Mouse (Mus musculus) C2C12 (cell line): ENCODE measurements around the gene Slx. TPM values are rescaled to one million over a fixed set of nuclear protein-coding genes. Genes with fewer than 3 reads are reported as not detected.
"Not testable (repeated sequence)": the region's sequence is repeated elsewhere in the genome, so short reads cannot be mapped to it uniquely, and the experiment has no call there.

Source experiments
- H3K27me3 ChIP-seq: one replicate; pipeline ENCODE4 v1.6.1; 2011; ENCODE audit not compliant: control insufficient read depth, insufficient read depth, insufficient read length
- H3K36me3 ChIP-seq: one replicate; pipeline ENCODE4 v1.6.1; 2011; ENCODE audit not compliant: control insufficient read depth, insufficient read depth
- H3K4me3 ChIP-seq: one replicate; pipeline ENCODE4 v1.5.1; 2011; ENCODE audit warnings: mild to moderate bottlenecking, control low read depth; ENCODE audit not compliant: poor library complexity, insufficient read depth, severe bottlenecking
- H3K79me2 ChIP-seq: one replicate; pipeline ENCODE4 v1.6.1; 2011; ENCODE audit not compliant: control insufficient read depth, insufficient read depth
- H3K79me3 ChIP-seq: one replicate; pipeline ENCODE4 v1.6.1; 2011; ENCODE audit warnings: low read depth, control low read depth
- H3ac ChIP-seq: one replicate; pipeline ENCODE3; 2011; ENCODE audit warnings: low read depth; ENCODE audit not compliant: control insufficient read depth, insufficient read length
- long read RNA-seq, 2 experiments: library from polyadenylated mRNA; unstranded; transcript quantifications; one replicate each; pipeline ENCODE4 v2.0.0; 2019 to 2020
- microRNA-seq: library from miRNA; unstranded; fragments of <30 nt; microRNA quantifications from one replicate; pipeline ENCODE4, GENCODE M21; 2019; ENCODE audit warnings: borderline microRNAs expressed
- polyA plus RNA-seq: library from polyadenylated mRNA; unstranded; fragments of >200 nt; fragmentation: generic; extraction: Trizol; gene quantifications from one replicate; pipeline ENCODE4 v1.2.1, GENCODE M21; 2012; ENCODE audit warnings: missing spikeins

The Slx gene
- not detected for polyA plus RNA-seq
- long read RNA-seq, experiment 1: 0 reads
- long read RNA-seq, experiment 2: 0 reads

GRCm38 (mm10) chrX:26545465-26545864 lies at the start of gene Slx:
Slx (minus strand) TSS chrX:26545565.
- H3ac ChIP-seq, H3K36me3 ChIP-seq, H3K27me3 ChIP-seq, H3K4me3 ChIP-seq, H3K79me2 ChIP-seq, H3K79me3 ChIP-seq: not testable (repeated sequence)

Small RNAs within 50 kb of the gene (microRNA-seq; reads per million reads assigned to microRNA genes)
- gene Gm27341: not detected

Other genes with a start within 250 kb of the Slx start
- gene Gm2030, start 235.5 kb downstream of the Slx start, polyA plus RNA-seq: not detected
- not detected for gene Gm14525, start 157.1 kb upstream of the Slx start, polyA plus RNA-seq